Mouse (Mus musculus) stomach, postnatal 0 days (tissue): ENCODE data around the gene Ltbr.

Experiments
- CTCF ChIP-seq: IDR thresholded peaks from 2 replicates; pipeline ENCODE4 v1.5.1; 2016; ENCODE audit warnings: antibody characterized with exemption, low read depth, mild to moderate bottlenecking, moderate library complexity
- EP300 ChIP-seq: optimal IDR thresholded peaks from 2 replicates; pipeline ENCODE3; 2016; ENCODE audit warnings: antibody characterized with exemption

DNA sequence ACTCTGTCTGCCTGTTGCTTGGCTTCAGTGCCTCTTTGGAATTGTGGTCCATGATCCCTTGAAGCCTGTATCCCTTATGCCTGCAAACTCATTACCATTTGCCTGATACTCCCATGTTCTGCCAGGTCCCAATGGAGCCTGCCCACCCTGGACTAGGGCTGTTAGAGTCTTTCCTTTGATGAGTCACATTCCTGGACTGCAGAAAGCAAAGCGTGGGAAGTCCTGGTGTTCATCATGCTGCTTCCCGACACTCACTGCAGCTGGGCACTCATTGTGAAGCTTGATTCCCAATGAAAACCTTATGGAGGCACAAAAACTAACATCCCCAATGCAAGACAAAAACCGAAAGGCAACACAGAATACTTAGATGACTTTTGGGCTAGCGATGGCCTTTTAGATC lies 22.4 kb downstream of the Ltbr start:
- no peak for TF ChIP-seq CTCF
- no peak for TF ChIP-seq EP300
